Mouse (Mus musculus) heart, embryonic 16.5 days (tissue): ENCODE data around the gene Dcakd. TPM values are rescaled to one million over a fixed set of nuclear protein-coding genes. Genes with fewer than 3 reads are reported as not detected.
A peak's percentile ranks its signal among the peaks of the same experiment; 100 is the strongest.

ENCODE experiments used
- ATAC-seq: fragments of 200-750 bp; cut with Nextera tagmentation; replicated peaks from 2 replicates; pipeline ENCODE4 v1.8.0; 2017; ENCODE audit warnings: moderate number of reproducible peaks; ENCODE audit not compliant: insufficient read depth, low FRiP score; ENCODE audit errors: extremely low read depth
- H3K27ac ChIP-seq: fragments of 300-500 bp; sonication (generic); 2 replicates; pipeline ENCODE4 v1.5.1; 2014; ENCODE audit warnings: mild to moderate bottlenecking, low read length, control low read depth, moderate library complexity
- H3K27me3 ChIP-seq: fragments of 300-500 bp; sonication (generic); 2 replicates; pipeline ENCODE4 v1.6.1; 2014; ENCODE audit warnings: low read length, mixed read lengths; ENCODE audit not compliant: control insufficient read depth, insufficient read depth
- H3K36me3 ChIP-seq: fragments of 300-500 bp; sonication (generic); 2 replicates; pipeline ENCODE4 v1.6.1; 2014; ENCODE audit not compliant: control insufficient read depth, insufficient read depth
- H3K4me1 ChIP-seq: fragments of 300-500 bp; sonication (generic); 2 replicates; pipeline ENCODE4 v1.6.1; 2014; ENCODE audit warnings: low read length, mixed read lengths; ENCODE audit not compliant: control insufficient read depth, insufficient read depth
- H3K4me2 ChIP-seq: fragments of 300-500 bp; sonication (generic); 2 replicates; pipeline ENCODE4 v1.6.1; 2014; ENCODE audit warnings: low read depth, mild to moderate bottlenecking, control low read depth, low read length
- H3K4me3 ChIP-seq: fragments of 300-500 bp; sonication (generic); 2 replicates; pipeline ENCODE4 v1.5.1; 2014; ENCODE audit warnings: mild to moderate bottlenecking, control low read depth, low read length
- H3K9ac ChIP-seq: fragments of 300-500 bp; sonication (generic); 2 replicates; pipeline ENCODE4 v1.6.1; 2014; ENCODE audit warnings: low read length, control low read depth
- H3K9me3 ChIP-seq: fragments of 300-500 bp; sonication (generic); replicated peaks from 2 replicates; pipeline ENCODE4 v1.6.1; 2016; ENCODE audit warnings: low read length; ENCODE audit not compliant: control insufficient read depth
- WGBS: fragments of 180-500 bp; shearing (Covaris S2); extraction: QIAGEN DNeasy Blood & Tissue Kit; methylation state at CpG from one replicate; pipeline ENCODE4 v1.1.7; 2014; 5-methylcytosine and 5-hydroxymethylcytosine counted together
- polyA plus RNA-seq: library from polyadenylated mRNA; unstranded; fragments of >200 nt; fragmentation: Nextera tagmentation; extraction: Ambion mirVana; gene quantifications from 2 replicates; pipeline ENCODE4 v1.2.1, GENCODE M21; 2015

Gene Dcakd
- polyA plus RNA-seq, 1 experiment from 2014 or later = 66.9 TPM

DNA sequence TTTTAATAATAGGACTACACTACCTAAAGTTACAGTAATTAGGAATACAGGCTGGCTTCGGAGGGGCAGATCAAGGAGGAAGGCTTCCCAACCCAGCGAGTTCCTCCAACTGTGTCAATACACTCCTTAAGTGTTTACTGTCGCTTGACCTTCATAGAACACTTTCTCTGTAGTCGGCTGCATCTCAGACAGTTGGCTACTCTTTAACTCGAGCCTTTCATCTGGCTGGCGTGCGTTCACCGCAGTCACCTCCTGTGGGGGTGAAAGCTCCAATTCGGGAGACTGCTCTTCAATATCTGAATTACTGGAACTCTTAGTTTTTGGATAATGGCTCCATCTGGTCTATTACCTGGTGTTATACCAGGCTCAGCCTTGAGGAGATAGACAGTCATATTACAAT lies 10.5 kb downstream of the Dcakd start:
- no peak overlapping the region for H3K27ac ChIP-seq
- peaks cover 14% of the 10 kb centered on the region for H3K4me1 ChIP-seq
- no peak overlapping the region for H3K4me2 ChIP-seq
- no peak for ATAC-seq
- no peaks in the 10 kb centered on the region for H3K9me3 ChIP-seq
- H3K36me3 ChIP-seq = no peaks in the 10 kb centered on the region
- no peak overlapping the region for H3K4me3 ChIP-seq
- H3K9ac ChIP-seq = no peak overlapping the region
- 71% methylated on average over 9 of the region's 9 CpGs for WGBS
- no peaks in the 10 kb centered on the region for H3K27me3 ChIP-seq

DNA sequence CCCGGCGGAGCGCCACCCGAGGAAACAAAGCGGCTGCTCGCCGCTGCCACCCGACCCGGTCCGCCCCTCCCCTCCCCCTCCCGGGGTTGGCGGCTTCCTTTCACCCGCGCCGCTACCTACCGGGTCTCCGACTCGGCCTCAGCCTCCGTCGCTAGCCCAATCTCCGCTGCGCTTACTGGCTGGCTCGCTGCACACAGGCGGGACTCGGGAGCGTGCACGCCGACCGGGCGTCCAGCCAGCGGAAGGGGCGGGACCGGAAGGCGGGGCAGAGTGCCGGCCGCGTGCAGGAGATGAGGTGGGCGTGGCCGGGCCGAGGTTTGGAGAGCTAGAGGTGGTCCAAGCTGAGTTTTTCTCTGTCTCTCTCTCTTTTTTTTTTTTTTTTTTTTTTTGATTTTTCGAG lies 11.2 kb downstream of the Dcakd start:
- H3K9ac ChIP-seq = peak overlapping the region; percentile 93
- peak; percentile 98 for ATAC-seq
- peaks cover 14% of the 10 kb centered on the region for H3K4me1 ChIP-seq
- WGBS = 0% methylated on average over 40 of the region's 41 CpGs
- H3K9me3 ChIP-seq = no peaks in the 10 kb centered on the region
- no peaks in the 10 kb centered on the region for H3K36me3 ChIP-seq
- H3K4me3 ChIP-seq = peak overlapping the region; percentile 91
- peak overlapping the region; percentile 78 for H3K4me2 ChIP-seq
- H3K27ac ChIP-seq = peak overlapping the region; percentile 87
- no peaks in the 10 kb centered on the region for H3K27me3 ChIP-seq

DNA sequence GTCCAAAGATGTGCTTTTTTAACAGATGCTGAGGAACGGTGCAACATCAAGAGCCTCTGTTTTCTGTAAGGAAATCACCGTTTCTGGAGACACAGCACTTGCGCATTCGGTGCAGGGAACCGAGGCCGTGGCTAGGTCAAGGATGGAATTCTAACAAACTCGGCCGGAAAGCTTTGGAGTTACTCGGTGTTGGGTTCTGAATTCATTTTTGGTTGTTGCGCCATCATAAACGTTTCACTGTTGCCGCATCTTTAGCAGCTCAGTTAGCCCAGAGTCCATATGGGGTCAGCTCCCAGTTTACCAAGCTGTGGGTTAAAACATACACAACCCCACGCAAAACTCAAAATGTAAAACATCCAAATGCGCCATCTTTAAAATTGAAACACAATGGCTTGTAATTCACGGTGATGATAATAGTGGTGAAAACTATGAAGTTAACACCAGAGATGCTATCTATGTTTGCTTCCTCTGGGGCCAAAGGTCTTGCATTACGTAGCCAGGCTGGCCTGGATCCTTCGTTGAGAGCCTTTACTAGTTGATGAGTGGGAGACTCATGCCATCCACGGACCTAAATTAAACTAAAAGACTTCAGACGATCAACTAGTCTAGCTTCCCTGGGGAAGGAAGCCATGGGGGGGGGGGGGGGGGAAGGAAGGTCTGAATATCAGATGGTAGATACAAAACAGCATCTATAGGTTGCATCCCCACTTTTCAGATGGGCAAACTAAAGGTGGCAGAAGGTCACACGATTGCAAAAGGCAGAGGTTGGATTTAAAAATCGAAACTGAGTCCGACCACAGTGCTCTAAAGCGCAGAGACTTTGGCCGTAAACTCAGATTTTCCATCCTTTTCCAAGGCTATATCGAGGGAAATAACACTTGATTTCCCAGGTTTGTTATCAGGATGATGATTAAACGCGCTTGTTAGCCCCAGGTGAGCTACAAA lies 12.0 kb downstream of the Dcakd start:
- H3K4me2 ChIP-seq = peak overlapping the region; percentile 78
- no peaks in the 10 kb centered on the region for H3K36me3 ChIP-seq
- no peaks in the 10 kb centered on the region for H3K27me3 ChIP-seq
- peak overlapping the region; percentile 91 for H3K4me3 ChIP-seq
- H3K4me1 ChIP-seq = peaks cover 13% of the 10 kb centered on the region
- peak overlapping the region; percentile 87 for H3K27ac ChIP-seq
- WGBS = 44% methylated on average over 27 of the region's 27 CpGs
- ATAC-seq = no peak
- no peaks in the 10 kb centered on the region for H3K9me3 ChIP-seq
- H3K9ac ChIP-seq = peak overlapping the region; percentile 93

DNA sequence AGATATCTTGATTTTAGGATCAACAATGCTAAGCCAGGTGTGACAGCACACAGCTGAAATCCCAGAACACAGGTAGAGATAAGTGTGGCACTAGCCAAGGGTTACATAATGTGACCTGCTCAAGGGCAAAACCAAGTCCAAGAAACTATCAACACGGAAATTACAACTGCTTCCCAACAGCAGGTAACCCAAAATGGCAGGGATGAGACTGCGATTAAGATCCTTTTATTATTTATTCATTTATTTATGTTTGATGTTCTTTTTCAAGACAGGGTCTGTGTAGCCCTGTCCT lies 17.0 kb downstream of the Dcakd start:
- ATAC-seq = no peak

DNA sequence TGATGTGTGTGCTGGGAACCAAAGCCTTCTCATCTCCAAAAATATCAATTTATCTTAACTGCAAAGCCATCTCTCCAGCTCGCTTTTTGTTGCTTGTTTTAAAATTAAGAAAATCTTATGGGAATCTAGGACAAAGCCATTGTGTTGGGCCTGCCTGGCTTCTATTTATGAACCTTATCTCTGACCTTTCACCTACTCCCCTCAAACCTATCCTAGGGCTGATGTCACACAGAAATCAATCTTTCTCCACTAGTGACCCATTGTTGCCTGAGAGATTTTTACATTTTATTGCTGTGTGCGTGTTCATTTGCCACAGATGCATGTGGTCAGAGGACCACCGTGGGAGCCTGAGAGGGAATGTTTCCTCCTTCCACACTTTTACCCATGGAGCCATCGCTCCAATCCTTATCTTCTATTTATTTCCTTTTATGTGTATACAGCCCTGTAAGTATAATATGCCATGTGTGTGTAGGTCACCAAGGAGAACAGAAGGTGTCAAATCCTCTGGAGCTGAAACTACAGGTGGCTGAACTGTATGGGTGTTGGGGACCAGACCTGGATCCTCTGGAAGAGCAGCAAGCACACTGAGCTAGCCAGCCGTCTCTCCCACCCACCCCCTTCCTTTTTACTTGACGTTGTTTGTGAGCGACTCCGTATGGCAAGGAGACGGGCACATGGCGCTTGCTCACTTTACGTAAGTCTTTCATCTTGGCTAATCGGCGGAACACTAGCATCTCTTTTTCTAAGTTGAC lies 17.5 kb downstream of the Dcakd start:
- Histone ChIP-seq H3K4me2 (no peak overlapping the region), H3K9ac (no peak overlapping the region), H3K4me3 (no peak overlapping the region), H3K27me3 (no peaks in the 10 kb centered on the region), H3K36me3 (no peaks in the 10 kb centered on the region), H3K4me1 (peaks cover 13% of the 10 kb centered on the region), H3K9me3 (no peaks in the 10 kb centered on the region), H3K27ac (no peak overlapping the region)
- ATAC-seq = no peak
- 72% methylated on average over 13 of the region's 13 CpGs for WGBS

More for the DNA sequence above, 17.0 kb downstream of the Dcakd start:
- no peak overlapping the region for H3K9ac ChIP-seq
- WGBS = 77% methylated on average over 2 of the region's 2 CpGs
- peaks cover 19% of the 10 kb centered on the region for H3K4me1 ChIP-seq
- no peaks in the 10 kb centered on the region for H3K36me3 ChIP-seq
- no peaks in the 10 kb centered on the region for H3K27me3 ChIP-seq
- no peak overlapping the region for H3K27ac ChIP-seq
- no peaks in the 10 kb centered on the region for H3K9me3 ChIP-seq
- no peak overlapping the region for H3K4me2 ChIP-seq
- H3K4me3 ChIP-seq = no peak overlapping the region

DNA sequence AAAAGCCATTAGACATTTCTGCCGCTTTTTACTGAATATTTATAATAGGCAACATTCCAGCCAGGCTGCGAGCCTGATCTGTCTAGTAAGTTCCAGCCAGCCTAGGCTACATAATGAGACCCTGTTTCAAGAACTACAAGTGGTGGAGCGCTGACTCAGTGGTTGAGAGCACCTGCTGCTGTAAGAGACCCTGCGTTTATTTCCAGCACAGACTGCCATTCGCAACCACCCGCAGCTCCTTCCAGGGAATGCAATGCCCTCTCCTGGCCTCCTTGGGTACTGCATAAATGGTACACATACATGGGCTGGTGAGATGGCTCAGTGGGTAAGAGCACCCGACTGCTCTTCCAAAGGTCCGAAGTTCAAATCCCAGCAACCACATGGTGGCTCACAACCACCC lies 18.9 kb downstream of the Dcakd start:
- ATAC-seq = no peak
- Histone ChIP-seq H3K4me2 (no peak overlapping the region), H3K4me1 (peaks cover 12% of the 10 kb centered on the region), H3K9me3 (no peaks in the 10 kb centered on the region), H3K27me3 (no peaks in the 10 kb centered on the region), H3K27ac (no peak overlapping the region), H3K36me3 (no peaks in the 10 kb centered on the region), H3K9ac (no peak overlapping the region), H3K4me3 (no peak overlapping the region)
- WGBS = 93% methylated on average over 8 of the region's 8 CpGs

DNA sequence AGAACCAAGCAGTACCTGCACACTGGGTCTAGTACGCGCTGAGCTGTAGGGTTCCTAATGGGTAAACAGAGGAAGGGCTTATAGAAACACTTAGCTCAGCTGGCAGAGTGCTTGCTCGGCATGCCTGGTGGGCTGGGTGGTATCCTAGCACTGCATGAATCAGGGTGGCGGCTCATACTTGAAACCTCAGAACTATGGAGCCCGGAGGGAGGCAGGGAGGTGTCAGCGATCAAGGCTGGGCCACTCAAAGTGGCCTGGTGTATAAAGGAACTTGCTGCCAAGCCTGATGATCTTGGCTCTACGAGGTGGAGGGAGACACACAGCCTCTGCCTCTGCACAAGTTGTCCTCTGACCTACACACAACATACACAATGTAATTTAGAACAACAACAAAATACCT lies 19.6 kb downstream of the Dcakd start:
- no peak for ATAC-seq
- no peak overlapping the region for H3K27ac ChIP-seq
- H3K4me3 ChIP-seq = no peak overlapping the region
- H3K4me2 ChIP-seq = no peak overlapping the region
- no peaks in the 10 kb centered on the region for H3K27me3 ChIP-seq
- H3K9ac ChIP-seq = no peak overlapping the region
- H3K36me3 ChIP-seq = no peaks in the 10 kb centered on the region
- 74% methylated on average over 7 of the region's 7 CpGs for WGBS
- H3K4me1 ChIP-seq = peaks cover 13% of the 10 kb centered on the region
- no peaks in the 10 kb centered on the region for H3K9me3 ChIP-seq

DNA sequence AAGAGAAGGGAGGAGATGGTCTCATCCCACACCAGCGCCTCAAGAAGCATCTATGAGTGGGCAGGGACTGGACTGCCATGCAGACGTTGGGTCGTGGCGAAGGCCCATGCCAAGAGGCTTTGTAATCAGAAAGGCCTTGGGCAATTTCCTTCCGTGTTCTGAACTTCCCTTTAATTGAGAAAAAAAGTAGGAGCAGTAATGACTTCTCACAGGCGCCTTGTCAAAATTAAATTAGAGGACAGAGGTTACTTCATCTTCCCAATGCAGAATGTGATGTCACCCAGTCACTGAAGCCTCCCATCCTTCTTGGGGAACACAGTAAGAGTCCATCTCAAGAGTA lies 21.2 kb downstream of the Dcakd start:
- Histone ChIP-seq H3K4me3 (no peak overlapping the region), H3K27ac (no peak overlapping the region), H3K4me1 (peaks cover 14% of the 10 kb centered on the region), H3K9me3 (no peaks in the 10 kb centered on the region), H3K4me2 (no peak overlapping the region), H3K27me3 (no peaks in the 10 kb centered on the region), H3K36me3 (no peaks in the 10 kb centered on the region), H3K9ac (no peak overlapping the region)
- WGBS = 70% methylated on average over 6 of the region's 6 CpGs
- ATAC-seq = no peak

DNA sequence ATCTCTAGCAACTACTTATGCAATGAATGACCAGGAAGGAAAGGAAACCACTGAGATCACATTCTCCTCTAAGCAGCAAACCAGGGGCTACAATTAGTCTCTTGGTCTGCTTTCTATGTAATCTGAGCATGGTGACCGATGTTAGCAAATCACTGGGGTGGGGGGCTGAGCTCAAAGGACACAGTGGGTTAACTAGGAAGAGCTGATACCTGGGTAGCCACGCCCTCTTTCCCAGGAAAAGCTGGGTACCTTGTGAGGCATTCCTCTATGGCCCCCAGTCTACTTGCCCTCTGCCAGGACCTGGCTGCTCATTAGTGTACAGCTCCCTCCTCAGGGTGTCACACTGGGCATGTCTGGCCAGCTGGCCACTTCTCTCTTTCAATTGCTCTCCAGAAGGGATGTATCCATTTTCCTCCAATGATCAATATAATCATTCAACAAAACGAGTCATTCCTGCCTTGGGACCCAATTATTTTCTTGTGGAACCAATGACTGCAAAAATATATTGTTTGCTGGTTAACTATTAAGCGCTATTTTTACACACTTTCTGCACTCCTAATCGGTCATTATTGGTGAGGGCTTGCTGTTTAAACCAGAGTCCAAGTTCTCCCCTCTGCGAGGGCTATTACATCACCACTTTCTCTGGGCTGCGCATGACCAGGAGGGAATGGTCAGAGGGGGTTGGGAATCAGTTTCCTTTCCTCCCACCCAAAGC lies 21.7 kb downstream of the Dcakd start:
- WGBS = 86% methylated on average over 7 of the region's 7 CpGs
- H3K9me3 ChIP-seq = no peaks in the 10 kb centered on the region
- no peak for ATAC-seq

More for the DNA sequence above, 21.7 kb downstream of the Dcakd start:
- no peaks in the 10 kb centered on the region for H3K27me3 ChIP-seq
- no peak overlapping the region for H3K9ac ChIP-seq
- H3K4me1 ChIP-seq = peaks cover 14% of the 10 kb centered on the region
- no peak overlapping the region for H3K4me3 ChIP-seq
- H3K36me3 ChIP-seq = no peaks in the 10 kb centered on the region
- no peak overlapping the region for H3K27ac ChIP-seq
- H3K4me2 ChIP-seq = no peak overlapping the region
